Mouse (Mus musculus): ENCODE data around the gene Jarid2. TPM values are rescaled to one million over a fixed set of nuclear protein-coding genes. Genes with fewer than 3 reads are reported as not detected.
A peak's percentile ranks its signal among the peaks of the same experiment; 100 is the strongest.

The Jarid2 gene
- polyA plus RNA-seq, 1 experiment from 2014 or later: 31.7 TPM

- H3K27me3 ChIP-seq (ENCODE audit: control insufficient read depth, insufficient read depth, low read length): no peaks in the 10 kb centered on the region
- 3% methylated on average over 5 of the region's 5 CpGs for WGBS
- H3K4me3 ChIP-seq (replicated peaks; ENCODE audit: low read depth, low read length): no peak overlapping the region
- ATAC-seq (ENCODE audit: low FRiP score, low TSS enrichment): no peak
- no peaks in the 10 kb centered on the region for H3K36me3 ChIP-seq (ENCODE audit: control insufficient read depth, insufficient read depth, low read length)
- peak; percentile 52 for DNase-seq
- no peaks in the 10 kb centered on the region for H3K9me3 ChIP-seq (ENCODE audit: control insufficient read depth, low read length)
- peaks cover 36% of the 10 kb centered on the region for H3K4me1 ChIP-seq (ENCODE audit: control insufficient read depth, insufficient read depth, low read length)
- H3K4me2 ChIP-seq (ENCODE audit: low read length): no peak overlapping the region
- peak overlapping the region; percentile 22; the same call in 1 of the 2 replicates for H3K27ac ChIP-seq (replicated peaks; ENCODE audit: low read depth, low read length)
- H3K9ac ChIP-seq (replicated peaks; ENCODE audit: low read length): no peak overlapping the region
Measured at GRCm38 (mm10) chr13:44755434-44755833, 26.2 kb downstream of the Jarid2 start.

- H3K36me3 ChIP-seq (ENCODE audit: control insufficient read depth, insufficient read depth, low read length): no peaks in the 10 kb centered on the region
- H3K4me3 ChIP-seq (replicated peaks; ENCODE audit: low read depth, low read length): no peak overlapping the region
- WGBS: 91% methylated on average over 1 of the region's 1 CpGs
- H3K27me3 ChIP-seq (ENCODE audit: control insufficient read depth, insufficient read depth, low read length): no peaks in the 10 kb centered on the region
- H3K4me2 ChIP-seq (ENCODE audit: low read length): no peak overlapping the region
- ATAC-seq (ENCODE audit: low FRiP score, low TSS enrichment) (no peak), DNase-seq (no peak)
- H3K9me3 ChIP-seq (ENCODE audit: control insufficient read depth, low read length): no peaks in the 10 kb centered on the region
- H3K9ac ChIP-seq (replicated peaks; ENCODE audit: low read length): no peak overlapping the region
- H3K27ac ChIP-seq (replicated peaks; ENCODE audit: low read depth, low read length): no peak overlapping the region
- H3K4me1 ChIP-seq (ENCODE audit: control insufficient read depth, insufficient read depth, low read length): peaks cover 14% of the 10 kb centered on the region; the same call in 1 of the 2 replicates
Measured at GRCm38 (mm10) chr13:44758750-44759149, 29.5 kb downstream of the Jarid2 start.

GRCm38 (mm10) chr13:44760761-44761160 lies 31.5 kb downstream of the Jarid2 start:
- H3K36me3 ChIP-seq (ENCODE audit: control insufficient read depth, insufficient read depth, low read length): no peaks in the 10 kb centered on the region
- H3K9me3 ChIP-seq (ENCODE audit: control insufficient read depth, low read length): no peaks in the 10 kb centered on the region
- DNase-seq: no peak
- no peak overlapping the region for H3K9ac ChIP-seq (replicated peaks; ENCODE audit: low read length)
- H3K27ac ChIP-seq (replicated peaks; ENCODE audit: low read depth, low read length): no peak overlapping the region
- H3K27me3 ChIP-seq (ENCODE audit: control insufficient read depth, insufficient read depth, low read length): no peaks in the 10 kb centered on the region
- no peak overlapping the region for H3K4me2 ChIP-seq (ENCODE audit: low read length)
- WGBS: 100% methylated on average over 1 of the region's 1 CpGs
- no peak for ATAC-seq (ENCODE audit: low FRiP score, low TSS enrichment)
- peaks cover 2% of the 10 kb centered on the region; the same call in 1 of the 2 replicates for H3K4me1 ChIP-seq (ENCODE audit: control insufficient read depth, insufficient read depth, low read length)
- no peak overlapping the region for H3K4me3 ChIP-seq (replicated peaks; ENCODE audit: low read depth, low read length)

- H3K9ac ChIP-seq (replicated peaks; ENCODE audit: low read length): no peak overlapping the region
- DNase-seq: no peak
- no peak for ATAC-seq (ENCODE audit: low FRiP score, low TSS enrichment)
- H3K27ac ChIP-seq (replicated peaks; ENCODE audit: low read depth, low read length): no peak overlapping the region
- 77% methylated on average over 3 of the region's 3 CpGs for WGBS
- no peaks in the 10 kb centered on the region for H3K36me3 ChIP-seq (ENCODE audit: control insufficient read depth, insufficient read depth, low read length)
- no peak overlapping the region for H3K4me2 ChIP-seq (ENCODE audit: low read length)
- no peak overlapping the region for H3K4me3 ChIP-seq (replicated peaks; ENCODE audit: low read depth, low read length)
- no peaks in the 10 kb centered on the region for H3K27me3 ChIP-seq (ENCODE audit: control insufficient read depth, insufficient read depth, low read length)
- H3K4me1 ChIP-seq (ENCODE audit: control insufficient read depth, insufficient read depth, low read length): no peaks in the 10 kb centered on the region
- no peaks in the 10 kb centered on the region for H3K9me3 ChIP-seq (ENCODE audit: control insufficient read depth, low read length)
Measured at GRCm38 (mm10) chr13:44763068-44763467, 33.8 kb downstream of the Jarid2 start.

- Histone ChIP-seq H3K27me3 (ENCODE audit: control insufficient read depth, insufficient read depth, low read length) (no peaks in the 10 kb centered on the region), H3K4me3 (replicated peaks; ENCODE audit: low read depth, low read length) (no peak overlapping the region), H3K9ac (replicated peaks; ENCODE audit: low read length) (no peak overlapping the region), H3K4me1 (ENCODE audit: control insufficient read depth, insufficient read depth, low read length) (no peaks in the 10 kb centered on the region), H3K27ac (replicated peaks; ENCODE audit: low read depth, low read length) (no peak overlapping the region), H3K9me3 (ENCODE audit: control insufficient read depth, low read length) (no peaks in the 10 kb centered on the region), H3K4me2 (ENCODE audit: low read length) (no peak overlapping the region), H3K36me3 (ENCODE audit: control insufficient read depth, insufficient read depth, low read length) (no peaks in the 10 kb centered on the region)
- DNase-seq: no peak
- 91% methylated on average over 6 of the region's 6 CpGs for WGBS
- ATAC-seq (ENCODE audit: low FRiP score, low TSS enrichment): no peak
Measured at GRCm38 (mm10) chr13:44767751-44768150, 38.5 kb downstream of the Jarid2 start.

GRCm38 (mm10) chr13:44770808-44771605 lies 41.7 kb downstream of the Jarid2 start:
- no peak for ATAC-seq (ENCODE audit: low FRiP score, low TSS enrichment)
- no peaks in the 10 kb centered on the region for H3K27me3 ChIP-seq (ENCODE audit: control insufficient read depth, insufficient read depth, low read length)
- H3K9ac ChIP-seq (replicated peaks; ENCODE audit: low read length): no peak overlapping the region
- H3K4me2 ChIP-seq (ENCODE audit: low read length): no peak overlapping the region
- WGBS: 57% methylated on average over 5 of the region's 5 CpGs
- no peaks in the 10 kb centered on the region for H3K36me3 ChIP-seq (ENCODE audit: control insufficient read depth, insufficient read depth, low read length)
- no peak overlapping the region for H3K4me3 ChIP-seq (replicated peaks; ENCODE audit: low read depth, low read length)
- DNase-seq: no peak
- H3K27ac ChIP-seq (replicated peaks; ENCODE audit: low read depth, low read length): no peak overlapping the region
- H3K9me3 ChIP-seq (ENCODE audit: control insufficient read depth, low read length): no peaks in the 10 kb centered on the region
- no peaks in the 10 kb centered on the region for H3K4me1 ChIP-seq (ENCODE audit: control insufficient read depth, insufficient read depth, low read length)

- Histone ChIP-seq H3K36me3 (ENCODE audit: control insufficient read depth, insufficient read depth, low read length) (no peaks in the 10 kb centered on the region), H3K9ac (replicated peaks; ENCODE audit: low read length) (no peak overlapping the region), H3K4me1 (ENCODE audit: control insufficient read depth, insufficient read depth, low read length) (no peaks in the 10 kb centered on the region), H3K4me3 (replicated peaks; ENCODE audit: low read depth, low read length) (no peak overlapping the region), H3K27ac (replicated peaks; ENCODE audit: low read depth, low read length) (no peak overlapping the region), H3K27me3 (ENCODE audit: control insufficient read depth, insufficient read depth, low read length) (no peaks in the 10 kb centered on the region), H3K4me2 (ENCODE audit: low read length) (no peak overlapping the region), H3K9me3 (ENCODE audit: control insufficient read depth, low read length) (no peaks in the 10 kb centered on the region)
- WGBS: 95% methylated on average over 3 of the region's 3 CpGs
- DNase-seq: no peak
- no peak for ATAC-seq (ENCODE audit: low FRiP score, low TSS enrichment)
Measured at GRCm38 (mm10) chr13:44772816-44773215, 43.5 kb downstream of the Jarid2 start.

- no peak overlapping the region for H3K9ac ChIP-seq (replicated peaks; ENCODE audit: low read length)
- ATAC-seq (ENCODE audit: low FRiP score, low TSS enrichment): no peak
- no peaks in the 10 kb centered on the region for H3K36me3 ChIP-seq (ENCODE audit: control insufficient read depth, insufficient read depth, low read length)
- no peaks in the 10 kb centered on the region for H3K9me3 ChIP-seq (ENCODE audit: control insufficient read depth, low read length)
- H3K4me1 ChIP-seq (ENCODE audit: control insufficient read depth, insufficient read depth, low read length): no peaks in the 10 kb centered on the region
- H3K4me3 ChIP-seq (replicated peaks; ENCODE audit: low read depth, low read length): no peak overlapping the region
- WGBS: 93% methylated on average over 4 of the region's 4 CpGs
- no peak for DNase-seq
- H3K27ac ChIP-seq (replicated peaks; ENCODE audit: low read depth, low read length): no peak overlapping the region
- H3K27me3 ChIP-seq (ENCODE audit: control insufficient read depth, insufficient read depth, low read length): no peaks in the 10 kb centered on the region
- no peak overlapping the region for H3K4me2 ChIP-seq (ENCODE audit: low read length)
Measured at GRCm38 (mm10) chr13:44774351-44774750, 45.1 kb downstream of the Jarid2 start.

- no peaks in the 10 kb centered on the region for H3K9me3 ChIP-seq (ENCODE audit: control insufficient read depth, low read length)
- H3K27ac ChIP-seq (replicated peaks; ENCODE audit: low read depth, low read length): no peak overlapping the region
- H3K4me1 ChIP-seq (ENCODE audit: control insufficient read depth, insufficient read depth, low read length): no peaks in the 10 kb centered on the region
- H3K36me3 ChIP-seq (ENCODE audit: control insufficient read depth, insufficient read depth, low read length): no peaks in the 10 kb centered on the region
- 92% methylated on average over 3 of the region's 3 CpGs for WGBS
- no peaks in the 10 kb centered on the region for H3K27me3 ChIP-seq (ENCODE audit: control insufficient read depth, insufficient read depth, low read length)
- H3K4me3 ChIP-seq (replicated peaks; ENCODE audit: low read depth, low read length): no peak overlapping the region
- DNase-seq (no peak), ATAC-seq (ENCODE audit: low FRiP score, low TSS enrichment) (no peak)
- no peak overlapping the region for H3K4me2 ChIP-seq (ENCODE audit: low read length)
- H3K9ac ChIP-seq (replicated peaks; ENCODE audit: low read length): no peak overlapping the region
Measured at GRCm38 (mm10) chr13:44775396-44775795, 46.1 kb downstream of the Jarid2 start.

All from midbrain, embryonic 14.5 days (tissue).